Mouse (Mus musculus): ENCODE data around the gene Dnmt3a.

Gene Dnmt3a

GRCm38 (mm10) chr12:3877376-3877775 is 71.6 kb downstream of the Dnmt3a start:
- DNase-seq (ENCODE audit: low read depth, low spot score): no peak

GRCm38 (mm10) chr12:3881474-3881873 is 75.7 kb downstream of the Dnmt3a start:
- no peak for DNase-seq (ENCODE audit: low read depth, low spot score)

GRCm38 (mm10) chr12:3884892-3885493 is 79.2 kb downstream of the Dnmt3a start:
- DNase-seq (ENCODE audit: low read depth, low spot score): no peak

- no peak for DNase-seq (ENCODE audit: low read depth, low spot score)
Measured at GRCm38 (mm10) chr12:3886601-3887000, 80.8 kb downstream of the Dnmt3a start.

GRCm38 (mm10) chr12:3887515-3888325 is 81.9 kb downstream of the Dnmt3a start:
- DNase-seq (ENCODE audit: low read depth, low spot score): peak; percentile 78

- DNase-seq (ENCODE audit: low read depth, low spot score): no peak
Measured at GRCm38 (mm10) chr12:3889875-3890635, 84.2 kb downstream of the Dnmt3a start.

GRCm38 (mm10) chr12:3890753-3891751 is 85.2 kb downstream of the Dnmt3a start:
- no peak for DNase-seq (ENCODE audit: low read depth, low spot score)

- no peak for DNase-seq (ENCODE audit: low read depth, low spot score)
Measured at GRCm38 (mm10) chr12:3891779-3892239, 86.0 kb downstream of the Dnmt3a start.

- no peak for DNase-seq (ENCODE audit: low read depth, low spot score)
Measured at GRCm38 (mm10) chr12:3892240-3893059, 86.6 kb downstream of the Dnmt3a start.

GRCm38 (mm10) chr12:3893335-3893734 is 87.5 kb downstream of the Dnmt3a start:
- no peak for DNase-seq (ENCODE audit: low read depth, low spot score)

- DNase-seq (ENCODE audit: low read depth, low spot score): no peak
Measured at GRCm38 (mm10) chr12:3894525-3894924, 88.7 kb downstream of the Dnmt3a start.

- no peak for DNase-seq (ENCODE audit: low read depth, low spot score)
Measured at GRCm38 (mm10) chr12:3897057-3897545, 91.3 kb downstream of the Dnmt3a start.

- no peak for DNase-seq (ENCODE audit: low read depth, low spot score)
Measured at GRCm38 (mm10) chr12:3898811-3899210, 93.0 kb downstream of the Dnmt3a start.

GRCm38 (mm10) chr12:3905436-3905835 is 99.6 kb downstream of the Dnmt3a start:
- DNase-seq (ENCODE audit: low read depth, low spot score): no peak

GRCm38 (mm10) chr12:3906308-3906707 is 100.5 kb downstream of the Dnmt3a start:
- DNase-seq (ENCODE audit: low read depth, low spot score): no peak

GRCm38 (mm10) chr12:3907008-3907407 is 101.2 kb downstream of the Dnmt3a start:
- no peak for DNase-seq (ENCODE audit: low read depth, low spot score)

- DNase-seq (ENCODE audit: low read depth, low spot score): no peak
Measured at GRCm38 (mm10) chr12:3907418-3907817, 101.6 kb downstream of the Dnmt3a start.

- DNase-seq (ENCODE audit: low read depth, low spot score): no peak
Measured at GRCm38 (mm10) chr12:3910466-3911093, 104.8 kb downstream of the Dnmt3a start.

- DNase-seq (ENCODE audit: low read depth, low spot score): no peak
Measured at GRCm38 (mm10) chr12:3911831-3912348, 106.1 kb downstream of the Dnmt3a start.
